Mouse (Mus musculus) testis, adult 2 months (tissue): ENCODE measurements around the gene Cxcr5. TPM values are rescaled to one million over a fixed set of nuclear protein-coding genes. Genes with fewer than 3 reads are reported as not detected.
A peak's percentile ranks its signal among the peaks of the same experiment; 100 is the strongest.

ENCODE experiments used
- H3K27ac ChIP-seq: fragments of 200-500 bp; 2 replicates; pipeline ENCODE4 v1.5.1; 2012; ENCODE audit warnings: low read depth, low read length; ENCODE audit not compliant: control insufficient read depth, insufficient read depth
- H3K27me3 ChIP-seq: fragments of 200-500 bp; 2 replicates; pipeline ENCODE4 v1.6.1; 2012; ENCODE audit warnings: mild to moderate bottlenecking, low read length, moderate library complexity; ENCODE audit not compliant: control insufficient read depth, insufficient read depth
- H3K36me3 ChIP-seq: fragments of 200-500 bp; 2 replicates; pipeline ENCODE4 v1.6.1; 2012; ENCODE audit warnings: mild to moderate bottlenecking, low read length; ENCODE audit not compliant: control insufficient read depth, insufficient read depth
- H3K4me1 ChIP-seq: fragments of 200-500 bp; 2 replicates; pipeline ENCODE4 v1.6.1; 2012; ENCODE audit warnings: low read length; ENCODE audit not compliant: control insufficient read depth, insufficient read depth
- H3K4me3 ChIP-seq: fragments of 200-500 bp; 2 replicates; pipeline ENCODE4 v1.5.1; 2012; ENCODE audit warnings: low read depth, mild to moderate bottlenecking, low read length, moderate library complexity, mixed read lengths; ENCODE audit not compliant: control insufficient read depth
- CTCF ChIP-seq: fragments of 200-500 bp; IDR thresholded peaks from 2 replicates; pipeline ENCODE4 v1.5.1; 2012; ENCODE audit warnings: low read depth, mild to moderate bottlenecking, inconsistent platforms, low read length, moderate library complexity; ENCODE audit not compliant: control insufficient read depth, insufficient read depth, insufficient replicate concordance
- POLR2A ChIP-seq: fragments of 200-500 bp; IDR thresholded peaks from 2 replicates; pipeline ENCODE4 v1.6.1; 2012; ENCODE audit warnings: low read depth, mild to moderate bottlenecking, inconsistent platforms, low read length, moderate library complexity; ENCODE audit not compliant: control insufficient read depth
- polyA plus RNA-seq: library from polyadenylated mRNA; depleted of rRNA; stranded (reverse); fragments of >200 nt; gene quantifications from 2 replicates; pipeline ENCODE4 v1.2.3, GENCODE M21; 2012

Cxcr5 gene
- polyA plus RNA-seq, 1 experiment = 11.2 TPM

GRCm38 (mm10) chr9:44512717-44513003, 49.0 kb downstream of the Cxcr5 start:
- Histone ChIP-seq H3K27ac (no peak overlapping the region), H3K27me3 (no peaks in the 10 kb centered on the region), H3K36me3 (no peaks in the 10 kb centered on the region), H3K4me3 (no peak overlapping the region), H3K4me1 (peaks cover 9% of the 10 kb centered on the region)
- TF ChIP-seq POLR2A = no peak

GRCm38 (mm10) chr9:44511935-44512716, 49.6 kb downstream of the Cxcr5 start:
- peaks cover 9% of the 10 kb centered on the region for H3K4me1 ChIP-seq
- H3K27me3 ChIP-seq = no peaks in the 10 kb centered on the region
- no peaks in the 10 kb centered on the region for H3K36me3 ChIP-seq
- TF ChIP-seq CTCF (no peak), POLR2A (no peak)
- no peak overlapping the region for H3K4me3 ChIP-seq
- H3K27ac ChIP-seq = no peak overlapping the region

- peak overlapping the region; percentile 23; the same call in 1 of the 2 replicates for H3K27ac ChIP-seq
- no peaks in the 10 kb centered on the region for H3K27me3 ChIP-seq
- peaks cover 9% of the 10 kb centered on the region for H3K4me1 ChIP-seq
- H3K4me3 ChIP-seq = no peak overlapping the region
- no peaks in the 10 kb centered on the region for H3K36me3 ChIP-seq
- TF ChIP-seq CTCF (no peak), POLR2A (no peak)
Measured at GRCm38 (mm10) chr9:44510872-44511601, 50.6 kb downstream of the Cxcr5 start.

GRCm38 (mm10) chr9:44510355-44510871, 51.3 kb downstream of the Cxcr5 start:
- Histone ChIP-seq H3K27me3 (no peaks in the 10 kb centered on the region), H3K4me3 (no peak overlapping the region), H3K4me1 (peaks cover 9% of the 10 kb centered on the region), H3K27ac (peak overlapping the region; percentile 23; the same call in 1 of the 2 replicates), H3K36me3 (no peaks in the 10 kb centered on the region)
- no peak for TF ChIP-seq CTCF
- TF ChIP-seq POLR2A = no peak

GRCm38 (mm10) chr9:44509487-44510354, 52.0 kb downstream of the Cxcr5 start:
- Histone ChIP-seq H3K4me1 (peaks cover 7% of the 10 kb centered on the region), H3K4me3 (peak overlapping the region; percentile 57), H3K27me3 (no peaks in the 10 kb centered on the region), H3K36me3 (no peaks in the 10 kb centered on the region), H3K27ac (no peak overlapping the region)
- TF ChIP-seq CTCF = peak; percentile 75; the same call in 1 of the 2 replicates
- TF ChIP-seq POLR2A = no peak

GRCm38 (mm10) chr9:44508721-44509486, 52.8 kb downstream of the Cxcr5 start:
- Histone ChIP-seq H3K27ac (no peak overlapping the region), H3K4me3 (no peak overlapping the region), H3K36me3 (no peaks in the 10 kb centered on the region), H3K27me3 (no peaks in the 10 kb centered on the region), H3K4me1 (peaks cover 7% of the 10 kb centered on the region)
- TF ChIP-seq POLR2A (no peak), CTCF (no peak)
